Mouse (Mus musculus) fat pad, adult 2 months (tissue): ENCODE measurements around the gene Hyls1.

Experiments
- DNase-seq: peaks from one replicate; pipeline ENCODE4 v3.0.0-alpha.2; 2011; ENCODE audit warnings: low read depth, low spot score; ENCODE audit errors: extremely low read depth

Gene Hyls1

GRCm38 (mm10) chr9:35544666-35545065 lies 25.5 kb downstream of the Hyls1 start:
- DNase-seq, result no peak

GRCm38 (mm10) chr9:35543099-35543860 lies 26.9 kb downstream of the Hyls1 start:
- DNase-seq, result no peak

GRCm38 (mm10) chr9:35541941-35542340 lies 28.3 kb downstream of the Hyls1 start:
- no peak for DNase-seq

DNA sequence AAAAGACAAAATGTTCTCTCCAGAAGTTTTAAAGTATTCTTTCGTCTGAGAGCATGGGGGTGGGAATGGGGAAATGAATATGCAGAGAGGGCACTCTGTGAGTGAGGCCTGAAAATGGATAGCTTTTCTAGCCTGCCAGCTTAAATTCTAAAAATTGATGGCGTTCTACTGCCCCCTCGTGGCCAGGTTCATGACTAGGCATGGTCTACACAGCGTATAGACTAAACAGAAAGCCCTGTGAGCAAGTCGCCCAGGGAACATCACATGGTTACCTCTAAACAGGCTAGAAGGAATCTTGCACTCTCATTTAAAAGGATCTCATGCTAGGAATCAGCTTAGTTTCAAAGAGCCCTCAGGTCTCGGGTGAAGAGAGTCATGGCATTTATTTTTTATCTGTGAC lies 28.7 kb downstream of the Hyls1 start:
- DNase-seq, result no peak

DNA sequence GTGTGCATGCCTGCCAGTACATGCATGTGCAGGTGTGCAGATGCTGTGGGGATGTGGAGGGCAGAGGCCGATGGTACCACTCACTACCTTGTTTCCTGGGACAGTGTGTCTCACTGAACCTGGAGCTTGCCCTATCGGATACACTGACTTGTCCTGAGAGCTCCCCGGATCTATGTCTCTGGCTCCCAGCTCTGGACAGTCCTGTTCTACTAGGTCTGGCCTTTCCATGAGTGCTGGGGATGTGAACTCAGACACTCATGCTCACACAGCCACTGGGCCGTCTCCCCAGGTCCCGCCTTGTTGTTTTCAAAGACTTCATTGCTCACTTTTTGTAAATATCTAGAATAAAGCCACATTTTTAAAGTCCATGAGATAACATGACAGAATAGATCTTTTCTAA lies 29.2 kb downstream of the Hyls1 start:
- DNase-seq, result no peak

GRCm38 (mm10) chr9:35539001-35539750 lies 31.0 kb downstream of the Hyls1 start:
- DNase-seq, result no peak

DNA sequence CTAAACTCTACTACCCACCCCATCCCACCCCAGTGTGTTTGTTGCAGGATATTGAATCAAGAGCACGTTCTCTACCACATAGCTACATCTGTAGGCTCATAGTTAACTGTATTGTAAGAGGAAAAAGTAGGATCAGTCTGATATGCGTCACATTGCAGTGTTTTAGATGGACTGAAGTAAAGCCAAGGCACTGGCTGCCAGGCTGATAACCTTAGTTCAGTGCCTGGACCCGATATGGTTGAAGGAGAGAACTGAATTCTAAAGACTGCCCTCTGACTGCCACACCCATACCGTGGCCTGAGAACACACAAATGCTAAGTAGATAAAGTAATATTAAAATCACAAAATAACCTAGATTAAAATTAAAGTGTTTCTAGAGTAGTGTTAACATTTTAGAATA lies 34.3 kb downstream of the Hyls1 start:
- DNase-seq, result no peak

DNA sequence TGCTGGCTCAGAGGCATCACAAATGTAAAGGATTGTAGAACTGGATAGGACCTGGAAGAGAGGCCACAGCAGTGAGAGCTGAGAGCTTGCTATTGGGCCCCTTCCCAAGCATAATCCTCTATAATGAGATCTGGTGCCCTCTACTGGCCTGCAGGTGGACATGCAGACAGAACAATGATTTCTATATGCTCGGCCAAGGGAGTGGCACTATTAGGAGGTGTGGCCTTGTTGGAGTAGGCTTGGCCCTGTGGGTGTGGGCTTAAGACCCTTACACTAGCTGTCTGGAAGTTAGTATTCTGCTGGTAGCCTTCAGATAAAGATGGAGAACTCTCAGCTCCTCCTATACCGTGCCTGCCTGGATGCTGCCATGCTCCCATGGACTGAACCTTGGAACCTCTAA lies 35.1 kb downstream of the Hyls1 start:
- DNase-seq, result no peak

DNA sequence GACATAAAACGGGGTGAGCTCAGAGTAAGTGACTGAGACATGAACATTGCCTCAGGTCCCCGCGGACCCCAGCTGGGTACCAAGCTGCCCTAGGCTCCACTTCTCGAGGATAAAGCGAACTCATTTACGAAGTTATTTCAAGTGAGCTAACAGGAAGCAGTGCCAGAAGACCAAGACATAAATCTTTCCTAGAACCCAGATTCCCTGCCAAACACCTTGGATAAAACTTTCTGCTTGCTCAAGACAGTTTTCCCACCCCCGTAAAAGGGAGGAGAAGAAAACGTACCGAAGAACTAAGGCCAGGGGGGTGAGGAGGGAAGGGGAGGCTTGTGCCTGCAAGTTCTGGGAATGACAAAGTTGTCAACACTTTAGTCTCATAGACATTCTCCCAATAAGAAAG lies 36.9 kb downstream of the Hyls1 start:
- peak; percentile 86 for DNase-seq

DNA sequence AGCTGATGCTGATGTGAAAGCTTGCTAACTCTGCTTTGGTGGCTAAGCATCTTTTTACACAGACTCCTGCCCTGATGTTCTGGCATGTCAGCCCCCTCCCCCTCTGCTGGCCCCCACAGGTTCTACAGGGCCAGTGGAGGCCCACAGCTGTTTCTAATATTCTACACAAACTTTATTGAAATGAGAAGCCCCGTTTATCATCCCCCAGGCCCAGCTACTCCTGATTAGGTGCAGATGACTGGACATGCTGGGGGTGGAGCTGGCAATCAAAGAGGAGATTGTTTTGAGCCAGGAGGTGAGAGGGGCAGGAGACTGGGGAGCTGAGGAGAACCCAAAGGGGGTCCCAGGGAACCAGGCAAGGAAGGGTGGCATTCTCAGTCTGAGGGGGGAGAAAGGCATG lies 40.4 kb downstream of the Hyls1 start:
- DNase-seq, result no peak

GRCm38 (mm10) chr9:35529141-35529540 lies 41.1 kb downstream of the Hyls1 start:
- no peak for DNase-seq

DNA sequence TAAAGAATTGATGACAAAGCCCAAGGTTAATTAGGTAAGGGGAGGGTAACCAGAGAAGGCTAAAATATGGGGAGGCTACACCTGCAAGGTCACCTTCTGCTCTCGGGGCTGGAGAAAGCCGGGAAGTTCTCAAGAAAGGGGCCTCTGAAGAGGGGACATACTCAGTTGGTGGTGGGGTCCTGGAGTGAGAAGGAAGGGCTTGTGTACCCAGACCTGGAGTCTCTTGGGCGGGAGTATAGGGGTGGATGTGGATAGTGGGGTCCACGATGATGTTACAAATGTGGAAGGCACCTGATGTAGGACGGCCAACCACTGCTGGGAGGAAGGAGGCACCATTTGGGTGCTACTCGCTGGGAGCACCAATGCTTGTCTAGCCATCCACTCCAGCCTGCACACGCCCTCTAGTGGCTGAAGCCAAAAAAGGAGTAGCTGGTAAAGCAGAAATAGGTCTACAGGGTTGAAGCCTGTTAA lies 46.2 kb downstream of the Hyls1 start:
- no peak for DNase-seq

GRCm38 (mm10) chr9:35523541-35523940 lies 46.7 kb downstream of the Hyls1 start:
- peak; percentile 73 for DNase-seq

- peak; percentile 88 for DNase-seq
These were observed 47.2 kb downstream of the Hyls1 start for GRCm38 (mm10) chr9:35522821-35523515.

DNA sequence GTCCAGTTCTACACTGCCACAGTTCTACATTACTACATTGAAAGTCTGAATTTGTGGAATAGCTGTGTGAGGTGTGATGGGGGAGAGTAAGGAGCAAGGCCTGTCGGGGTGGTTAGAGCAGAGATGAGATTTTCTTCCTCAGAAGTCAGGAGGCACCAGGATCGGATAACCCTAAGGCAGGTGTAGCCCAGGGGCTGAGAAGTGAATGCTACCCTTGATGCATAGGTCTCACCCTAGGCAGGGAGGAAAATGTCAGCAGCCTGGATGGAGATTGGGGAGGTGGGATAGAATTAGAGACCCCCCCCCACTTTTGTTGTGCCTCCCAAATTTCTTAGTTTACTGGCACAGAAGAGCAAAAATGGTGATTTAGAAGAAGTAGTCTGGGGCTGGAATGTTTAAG lies 48.0 kb downstream of the Hyls1 start:
- no peak for DNase-seq

GRCm38 (mm10) chr9:35520631-35521348 lies 49.4 kb downstream of the Hyls1 start:
- no peak for DNase-seq

DNA sequence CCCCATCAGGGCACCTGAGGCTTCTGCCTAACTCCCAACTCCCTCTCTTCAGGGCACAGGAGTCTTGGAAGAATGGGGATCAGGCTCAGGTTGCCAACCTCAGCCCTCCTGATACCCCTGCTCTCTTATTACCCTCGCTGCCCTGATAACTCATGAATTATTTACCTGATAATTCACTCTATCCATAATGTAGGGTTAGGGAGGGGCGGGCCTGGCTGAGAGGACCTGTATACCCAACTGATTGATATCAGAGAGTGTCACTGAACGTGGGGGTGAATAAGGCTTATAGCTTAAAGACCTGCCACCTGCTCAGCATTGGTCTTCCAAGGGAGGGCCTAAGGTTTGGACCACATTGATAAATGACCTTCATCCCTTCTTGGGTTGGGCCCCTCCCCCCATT lies 52.0 kb downstream of the Hyls1 start, which contains the start of gene Gm1113:
Gene Gm1113 (minus strand): TSS at position 101 of the 400 bp plus-strand sequence.
- DNase-seq, result no peak

DNA sequence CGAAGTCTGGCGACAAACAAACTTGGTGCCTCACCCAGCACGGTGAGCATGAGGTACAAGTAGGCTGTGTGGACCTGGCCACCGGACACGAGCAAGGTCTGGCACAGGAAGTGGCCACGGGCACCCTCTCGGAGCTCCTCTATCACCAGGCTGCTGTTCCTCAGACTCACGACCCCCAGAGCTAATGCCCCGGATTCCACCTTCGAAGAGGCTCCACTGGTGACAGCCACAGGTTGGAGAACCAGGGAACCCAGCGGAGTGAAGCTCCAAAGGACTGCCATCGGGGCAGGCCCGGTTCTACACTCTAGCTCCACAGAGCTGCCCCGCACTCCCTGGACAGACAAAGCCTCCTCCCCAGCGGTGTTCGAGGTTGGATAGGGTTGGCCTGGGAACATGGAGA lies 53.5 kb downstream of the Hyls1 start:
- no peak for DNase-seq

DNA sequence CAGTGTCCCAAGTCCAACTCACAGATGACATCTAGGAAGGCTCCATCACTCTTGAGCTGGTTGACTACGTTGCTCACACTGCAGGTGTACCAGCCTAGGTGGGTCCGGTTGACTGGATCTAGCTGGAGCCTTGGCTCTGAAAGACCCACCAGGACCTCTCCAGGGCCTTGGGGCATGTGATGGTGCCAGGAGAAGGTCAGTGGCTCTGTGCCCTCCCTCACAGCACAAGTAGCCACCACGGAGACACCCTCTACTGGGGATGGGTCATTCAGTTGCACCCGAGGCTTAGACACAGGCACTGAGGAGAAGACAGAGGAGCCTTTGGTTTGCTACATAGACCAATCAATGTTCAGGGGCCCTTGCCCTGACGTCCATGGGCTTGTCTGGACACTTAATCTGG lies 54.0 kb downstream of the Hyls1 start:
- no peak for DNase-seq

GRCm38 (mm10) chr9:35513900-35514299 lies 56.3 kb downstream of the Hyls1 start:
- no peak for DNase-seq
